Mouse (Mus musculus) myocyte (in vitro differentiated cells): ENCODE measurements around the gene Pfpl.

Experiments
- CEBPB ChIP-seq: IDR thresholded peaks from 2 replicates; pipeline ENCODE4 v1.6.1; 2011; ENCODE audit warnings: mild to moderate bottlenecking, moderate library complexity; ENCODE audit not compliant: poor library complexity, insufficient read depth, severe bottlenecking
- E2F4 ChIP-seq: IDR thresholded peaks from one replicate; pipeline ENCODE4 v1.6.1; 2011; ENCODE audit warnings: mild to moderate bottlenecking, control low read depth, moderate library complexity; ENCODE audit not compliant: insufficient read depth
- MAX ChIP-seq: IDR thresholded peaks from one replicate; pipeline ENCODE4 v1.6.1; 2011; ENCODE audit warnings: low read depth, mild to moderate bottlenecking, control low read depth
- POLR2A ChIP-seq: IDR thresholded peaks from one replicate; pipeline ENCODE4 v1.6.1; 2011; ENCODE audit warnings: low read depth, mild to moderate bottlenecking, control low read depth, moderate library complexity; ENCODE audit not compliant: insufficient read length
- REST ChIP-seq: IDR thresholded peaks from one replicate; pipeline ENCODE4 v1.6.1; 2011; ENCODE audit warnings: mild to moderate bottlenecking, control low read depth, moderate library complexity; ENCODE audit not compliant: insufficient read depth, insufficient read length
- TCF12 ChIP-seq: IDR thresholded peaks from one replicate; pipeline ENCODE4 v1.6.1; 2011; ENCODE audit warnings: mild to moderate bottlenecking, control low read depth; ENCODE audit not compliant: poor library complexity, insufficient read depth, severe bottlenecking
- USF1 ChIP-seq: IDR thresholded peaks from one replicate; pipeline ENCODE4 v1.6.1; 2011; ENCODE audit warnings: low read depth, mild to moderate bottlenecking, control low read depth, moderate library complexity

GRCm38 (mm10) chr19:12473201-12473641 lies 45.5 kb downstream of the Pfpl start:
- TF ChIP-seq POLR2A: no peak
- TF ChIP-seq REST: no peak
- TF ChIP-seq MAX: no peak
- TF ChIP-seq TCF12: no peak
- peak; percentile 92 for TF ChIP-seq USF1
- no peak for TF ChIP-seq CEBPB
- no peak for TF ChIP-seq E2F4
